Mouse (Mus musculus) adrenal gland, postnatal 4 days (tissue): ENCODE results near the gene Psg26. TPM values are rescaled to one million over a fixed set of nuclear protein-coding genes. Genes with fewer than 3 reads are reported as not detected.
"Not testable (repeated sequence)": the region's sequence is repeated elsewhere in the genome, so short reads cannot be mapped to it uniquely, and the experiment has no call there.

Experiments used
- DNase-seq, 2 experiments: peaks; one replicate each; pipeline ENCODE4 v3.0.0; 2021 to 2022; ENCODE audit warnings: low spot score in 2 of 2, mixed read lengths in 2 of 2
- long read RNA-seq, 2 experiments: library from polyadenylated mRNA; stranded (forward); transcript quantifications; one replicate each; pipeline ENCODE4 v2.0.0; 2021
- total RNA-seq, 2 experiments: library from RNA; stranded (reverse); gene quantifications; 2 replicates each; pipeline ENCODE4 v1.2.3; 2021

Gene Psg26
- not detected for total RNA-seq
- long read RNA-seq, experiment 1 = 0 reads
- long read RNA-seq, experiment 2 = 0 reads

- no peak for DNase-seq
These were observed at the start of gene Psg26 for GRCm38 (mm10) chr7:18484077-18484476. Gene Psg26, minus strand, starts transcription at chr7:18484177.

GRCm38 (mm10) chr7:18533420-18533819 is 49.4 kb upstream of the Psg26 start:
- DNase-seq = no peak

- DNase-seq = no peak
These were observed 48.2 kb upstream of the Psg26 start, which contains the start of gene Psg25 for GRCm38 (mm10) chr7:18532169-18532568. Gene Psg25, minus strand, starts transcription at chr7:18532269.

- DNase-seq = no peak
These were observed 40.7 kb upstream of the Psg26 start for GRCm38 (mm10) chr7:18524668-18525067.

- not testable (repeated sequence) for DNase-seq
These were observed 28.9 kb upstream of the Psg26 start for GRCm38 (mm10) chr7:18512848-18513247.

- DNase-seq = not testable (repeated sequence)
These were observed 28.4 kb upstream of the Psg26 start for GRCm38 (mm10) chr7:18512417-18512816.

GRCm38 (mm10) chr7:18511479-18511878 is 27.5 kb upstream of the Psg26 start:
- no peak for DNase-seq

- not testable (repeated sequence) for DNase-seq
These were observed 52.0 kb downstream of the Psg26 start, which contains the start of gene Psg28 for GRCm38 (mm10) chr7:18431941-18432340. Gene Psg28, minus strand, starts transcription at chr7:18432041.

Other genes with a start within 250 kb of the Psg26 start
- gene Mill1, start 238.8 kb downstream of the Psg26 start, total RNA-seq = not detected
- not detected for gene Psg18, start 129.2 kb downstream of the Psg26 start, total RNA-seq
- gene Psg28, start 52.1 kb downstream of the Psg26 start, total RNA-seq = not detected
- not detected for gene Psg25, start 48.1 kb upstream of the Psg26 start, total RNA-seq
- gene Psg27, start 83.1 kb upstream of the Psg26 start, total RNA-seq = not detected
- gene Psg23, start 132.3 kb upstream of the Psg26 start, total RNA-seq = not detected
- gene Psg21, start 172.5 kb upstream of the Psg26 start, total RNA-seq = not detected
- gene Psg20, start 202.0 kb upstream of the Psg26 start, total RNA-seq = not detected
- gene Psg22, start 233.9 kb upstream of the Psg26 start, total RNA-seq = not detected